Mouse (Mus musculus) intestine, embryonic 15.5 days (tissue): ENCODE results near the gene Mmaa. TPM values are rescaled to one million over a fixed set of nuclear protein-coding genes. Genes with fewer than 3 reads are reported as not detected.

Source experiments
- ATAC-seq: fragments of 200-750 bp; cut with Nextera tagmentation; 2 replicates; pipeline ENCODE4 v1.8.0; 2017; ENCODE audit warnings: moderate TSS enrichment, moderate library complexity
- H3K27ac ChIP-seq: fragments of 300-500 bp; sonication (generic); 2 replicates; pipeline ENCODE4 v1.5.1; 2015; ENCODE audit warnings: mild to moderate bottlenecking, inconsistent platforms
- H3K27me3 ChIP-seq: fragments of 300-500 bp; sonication (generic); replicated peaks from 2 replicates; pipeline ENCODE4 v1.6.1; 2015; ENCODE audit warnings: inconsistent platforms
- H3K36me3 ChIP-seq: fragments of 300-500 bp; sonication (generic); 2 replicates; pipeline ENCODE4 v1.6.1; 2015; ENCODE audit warnings: inconsistent platforms
- H3K4me1 ChIP-seq: fragments of 300-500 bp; sonication (generic); replicated peaks from 2 replicates; pipeline ENCODE4 v1.6.1; 2015; ENCODE audit warnings: inconsistent platforms
- H3K4me2 ChIP-seq: fragments of 300-500 bp; sonication (generic); replicated peaks from 2 replicates; pipeline ENCODE4 v1.6.1; 2015; ENCODE audit warnings: mild to moderate bottlenecking, inconsistent platforms
- H3K4me3 ChIP-seq: fragments of 300-500 bp; sonication (generic); replicated peaks from 2 replicates; pipeline ENCODE4 v1.5.1; 2015; ENCODE audit warnings: inconsistent platforms
- H3K9ac ChIP-seq: fragments of 300-500 bp; sonication (generic); 2 replicates; pipeline ENCODE4 v1.6.1; 2015; ENCODE audit warnings: inconsistent platforms
- H3K9me3 ChIP-seq: fragments of 300-500 bp; sonication (generic); 2 replicates; pipeline ENCODE4 v1.6.1; 2016; ENCODE audit warnings: inconsistent platforms
- WGBS: fragments of 180-500 bp; shearing (Covaris S2); methylation state at CpG from one replicate; pipeline ENCODE4 v1.1.7; 2015; 5-methylcytosine and 5-hydroxymethylcytosine counted together
- polyA plus RNA-seq: library from polyadenylated mRNA; unstranded; fragments of >200 nt; fragmentation: Nextera tagmentation; extraction: Ambion mirVana; gene quantifications from 2 replicates; pipeline ENCODE4 v1.2.1, GENCODE M21; 2015

The Mmaa gene
- polyA plus RNA-seq, 1 experiment from 2014 or later: 12.8 TPM

- no peak for ATAC-seq
- Histone ChIP-seq H3K9ac (no peak overlapping the region), H3K4me1 (no peaks in the 10 kb centered on the region), H3K4me2 (no peak overlapping the region), H3K9me3 (no peaks in the 10 kb centered on the region), H3K36me3 (no peaks in the 10 kb centered on the region), H3K27ac (no peak overlapping the region), H3K4me3 (no peak overlapping the region), H3K27me3 (no peaks in the 10 kb centered on the region)
- WGBS: 75% methylated on average over 8 of the region's 8 CpGs
Observed at GRCm38 (mm10) chr8:79229266-79229888, 65.4 kb downstream of the Mmaa start.

- Histone ChIP-seq H3K4me1 (no peaks in the 10 kb centered on the region), H3K27me3 (no peaks in the 10 kb centered on the region), H3K36me3 (no peaks in the 10 kb centered on the region), H3K9me3 (no peaks in the 10 kb centered on the region), H3K4me2 (no peak overlapping the region), H3K9ac (no peak overlapping the region), H3K27ac (no peak overlapping the region), H3K4me3 (no peak overlapping the region)
- no peak for ATAC-seq
- 72% methylated on average over 3 of the region's 3 CpGs for WGBS
Observed at GRCm38 (mm10) chr8:79227916-79228315, 66.8 kb downstream of the Mmaa start.

GRCm38 (mm10) chr8:79227194-79227593, 67.5 kb downstream of the Mmaa start:
- H3K4me1 ChIP-seq: no peaks in the 10 kb centered on the region
- H3K4me3 ChIP-seq: no peak overlapping the region
- H3K27ac ChIP-seq: no peak overlapping the region
- WGBS: 83% methylated on average over 4 of the region's 4 CpGs
- no peak overlapping the region for H3K4me2 ChIP-seq
- H3K9me3 ChIP-seq: no peaks in the 10 kb centered on the region
- H3K27me3 ChIP-seq: no peaks in the 10 kb centered on the region
- H3K36me3 ChIP-seq: no peaks in the 10 kb centered on the region
- ATAC-seq: no peak
- H3K9ac ChIP-seq: no peak overlapping the region

- no peaks in the 10 kb centered on the region for H3K36me3 ChIP-seq
- no peak for ATAC-seq
- no peaks in the 10 kb centered on the region for H3K27me3 ChIP-seq
- no peak overlapping the region for H3K4me2 ChIP-seq
- no peak overlapping the region for H3K4me3 ChIP-seq
- WGBS: 83% methylated on average over 3 of the region's 3 CpGs
- H3K9ac ChIP-seq: no peak overlapping the region
- no peaks in the 10 kb centered on the region for H3K9me3 ChIP-seq
- no peaks in the 10 kb centered on the region for H3K4me1 ChIP-seq
- H3K27ac ChIP-seq: no peak overlapping the region
Observed at GRCm38 (mm10) chr8:79226046-79226445, 68.7 kb downstream of the Mmaa start.

- Histone ChIP-seq H3K4me3 (no peak overlapping the region), H3K4me2 (no peak overlapping the region), H3K27me3 (no peaks in the 10 kb centered on the region), H3K36me3 (no peaks in the 10 kb centered on the region), H3K9ac (no peak overlapping the region), H3K9me3 (no peaks in the 10 kb centered on the region), H3K27ac (no peak overlapping the region), H3K4me1 (no peaks in the 10 kb centered on the region)
- ATAC-seq: no peak
- WGBS: 68% methylated on average over 7 of the region's 7 CpGs
Observed at GRCm38 (mm10) chr8:79225586-79225985, 69.2 kb downstream of the Mmaa start.

- no peak overlapping the region for H3K9ac ChIP-seq
- WGBS: 88% methylated on average over 9 of the region's 9 CpGs
- H3K27ac ChIP-seq: no peak overlapping the region
Observed at GRCm38 (mm10) chr8:79224363-79224762, 70.4 kb downstream of the Mmaa start.

GRCm38 (mm10) chr8:79222752-79223141, 72.0 kb downstream of the Mmaa start:
- no peak overlapping the region for H3K9ac ChIP-seq
- H3K9me3 ChIP-seq: no peaks in the 10 kb centered on the region
- no peaks in the 10 kb centered on the region for H3K27me3 ChIP-seq
- no peak overlapping the region for H3K4me3 ChIP-seq
- H3K36me3 ChIP-seq: no peaks in the 10 kb centered on the region
- no peak overlapping the region for H3K4me2 ChIP-seq
- H3K27ac ChIP-seq: no peak overlapping the region
- ATAC-seq: no peak
- 65% methylated on average over 5 of the region's 5 CpGs for WGBS
- H3K4me1 ChIP-seq: no peaks in the 10 kb centered on the region

More at GRCm38 (mm10) chr8:79224363-79224762, 70.4 kb downstream of the Mmaa start:
- Histone ChIP-seq H3K36me3 (no peaks in the 10 kb centered on the region), H3K9me3 (no peaks in the 10 kb centered on the region), H3K4me1 (no peaks in the 10 kb centered on the region), H3K4me2 (no peak overlapping the region), H3K27me3 (no peaks in the 10 kb centered on the region), H3K4me3 (no peak overlapping the region)
- no peak for ATAC-seq

- 62% methylated on average over 5 of the region's 5 CpGs for WGBS
Observed at GRCm38 (mm10) chr8:79222106-79222751, 72.5 kb downstream of the Mmaa start.

More at GRCm38 (mm10) chr8:79222106-79222751, 72.5 kb downstream of the Mmaa start:
- H3K4me1 ChIP-seq: no peaks in the 10 kb centered on the region
- H3K9me3 ChIP-seq: no peaks in the 10 kb centered on the region
- H3K27me3 ChIP-seq: no peaks in the 10 kb centered on the region
- H3K9ac ChIP-seq: no peak overlapping the region
- H3K4me3 ChIP-seq: no peak overlapping the region
- no peak overlapping the region for H3K27ac ChIP-seq
- no peak overlapping the region for H3K4me2 ChIP-seq
- ATAC-seq: no peak
- no peaks in the 10 kb centered on the region for H3K36me3 ChIP-seq

Other genes with a start within 250 kb of the Mmaa start
- gene 1700011L22Rik, start 46.4 kb downstream of the Mmaa start, polyA plus RNA-seq: not detected in 2 replicates
- gene Smad1, start 104.6 kb upstream of the Mmaa start, polyA plus RNA-seq: 37.6 and 39.9 TPM in 2 replicates